Mouse (Mus musculus): ENCODE measurements at regions not wholly inside any gene's neighbourhood (a gene's known extent, or its start where the extent isn't known, plus 50 kb on each side); places are given as distances from the start of the nearest gene placed in this dataset.
A peak's percentile ranks its signal among the peaks of the same experiment; 100 is the strongest.

DNA sequence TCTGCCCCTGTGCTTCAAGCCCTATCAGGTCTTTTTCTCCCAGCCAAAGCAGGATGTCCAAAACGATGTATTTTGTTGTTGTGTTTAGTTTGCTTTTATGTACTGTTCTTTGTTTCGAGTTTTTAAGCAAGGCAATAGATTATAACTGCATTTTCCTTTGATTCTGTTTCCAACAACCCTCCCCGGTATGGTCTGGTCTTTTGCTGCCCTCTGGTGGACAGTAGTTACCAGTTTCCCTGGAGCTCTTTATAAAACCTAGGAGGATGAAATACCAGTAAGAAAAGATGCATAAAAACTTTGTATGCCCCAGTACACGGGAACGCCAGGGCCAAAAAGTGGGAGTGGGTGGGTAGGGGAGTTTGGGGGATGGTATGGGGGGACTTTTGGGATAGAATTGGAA, 73.9 kb upstream of the Itm2a start:
- H3K4me2 ChIP-seq (replicated peaks; ENCODE audit: low read depth, low read length, severe bottlenecking): no peak overlapping the region
- no peaks in the 10 kb centered on the region for H3K9me3 ChIP-seq (ENCODE audit: control insufficient read depth, low read length)
- DNase-seq (ENCODE audit: low spot score) (peak; percentile 63), ATAC-seq (ENCODE audit: low FRiP score, low read depth) (no peak)
- no peak overlapping the region for H3K9ac ChIP-seq (ENCODE audit: low read depth, low read length, severe bottlenecking)
- H3K4me1 ChIP-seq (ENCODE audit: control insufficient read depth, insufficient read depth, low read length): no peaks in the 10 kb centered on the region
- 14% methylated on average over 5 of the region's 5 CpGs for WGBS
- no peaks in the 10 kb centered on the region for H3K36me3 ChIP-seq (ENCODE audit: control insufficient read depth, insufficient read depth, low read length)
- no peaks in the 10 kb centered on the region for H3K27me3 ChIP-seq (ENCODE audit: control insufficient read depth, insufficient read depth, low read length)
- no peak for TF ChIP-seq POLR2A (IDR thresholded peaks at IDR 0.05; ENCODE audit: borderline replicate concordance, extremely low read depth, insufficient read depth, insufficient read length)
- no peak overlapping the region for H3K4me3 ChIP-seq (replicated peaks; ENCODE audit: low read length)
- H3K27ac ChIP-seq (replicated peaks; ENCODE audit: low read depth, low read length): no peak overlapping the region

DNA sequence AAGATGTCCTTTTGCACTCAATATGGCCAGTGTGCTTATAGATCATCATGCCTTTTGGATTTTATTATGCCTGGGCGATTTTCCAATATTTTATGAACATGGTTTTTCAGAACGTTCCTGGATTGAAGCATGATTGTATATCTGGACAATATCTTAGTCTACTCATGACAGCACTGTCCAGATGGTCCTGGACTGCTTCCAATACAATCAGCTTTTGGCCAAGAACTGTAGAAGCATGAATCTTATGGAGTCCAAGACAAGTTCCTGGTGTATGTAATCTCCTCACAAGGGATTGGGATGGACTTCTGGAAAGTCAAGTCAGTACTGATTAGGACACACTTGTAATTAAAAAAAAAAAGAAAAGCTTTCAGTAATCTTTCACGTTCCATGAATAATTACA, 66.1 kb upstream of the Itm2a start:
- no peaks in the 10 kb centered on the region for H3K27me3 ChIP-seq (ENCODE audit: control insufficient read depth, insufficient read depth, low read length)
- no peak overlapping the region for H3K4me2 ChIP-seq (replicated peaks; ENCODE audit: low read depth, low read length, severe bottlenecking)
- H3K36me3 ChIP-seq (ENCODE audit: control insufficient read depth, insufficient read depth, low read length): no peaks in the 10 kb centered on the region
- H3K9me3 ChIP-seq (ENCODE audit: control insufficient read depth, low read length): no peaks in the 10 kb centered on the region
- no peak; the same call in 1 of the 2 replicates for ATAC-seq (ENCODE audit: low FRiP score, low read depth)
- H3K4me1 ChIP-seq (ENCODE audit: control insufficient read depth, insufficient read depth, low read length): no peaks in the 10 kb centered on the region
- peak; percentile 78 for DNase-seq (ENCODE audit: low spot score)
- H3K4me3 ChIP-seq (replicated peaks; ENCODE audit: low read length): no peak overlapping the region
- no peak overlapping the region for H3K9ac ChIP-seq (ENCODE audit: low read depth, low read length, severe bottlenecking)
- no peak overlapping the region for H3K27ac ChIP-seq (replicated peaks; ENCODE audit: low read depth, low read length)
- no peak for TF ChIP-seq POLR2A (IDR thresholded peaks at IDR 0.05; ENCODE audit: borderline replicate concordance, extremely low read depth, insufficient read depth, insufficient read length)
- WGBS: 55% methylated on average over 3 of the region's 3 CpGs

Data from limb, embryonic 14.5 days (tissue).